Mouse (Mus musculus) kidney, embryonic 15.5 days (tissue): ENCODE data around the gene Gnai2. TPM values are rescaled to one million over a fixed set of nuclear protein-coding genes. Genes with fewer than 3 reads are reported as not detected.
A peak's percentile ranks its signal among the peaks of the same experiment; 100 is the strongest.

Experiments used
- ATAC-seq: fragments of 200-750 bp; cut with Nextera tagmentation; replicated peaks from 2 replicates; pipeline ENCODE4 v1.8.0; 2017; ENCODE audit warnings: moderate TSS enrichment; ENCODE audit not compliant: low FRiP score
- H3K27ac ChIP-seq: fragments of 300-500 bp; sonication (generic); 2 replicates; pipeline ENCODE4 v1.5.1; 2015; ENCODE audit warnings: mild to moderate bottlenecking, inconsistent platforms
- H3K27me3 ChIP-seq: fragments of 300-500 bp; sonication (generic); 2 replicates; pipeline ENCODE4 v1.6.1; 2015; ENCODE audit warnings: inconsistent platforms
- H3K36me3 ChIP-seq: fragments of 300-500 bp; sonication (generic); 2 replicates; pipeline ENCODE4 v1.6.1; 2015; ENCODE audit warnings: inconsistent platforms
- H3K4me1 ChIP-seq: fragments of 300-500 bp; sonication (generic); 2 replicates; pipeline ENCODE4 v1.6.1; 2015; ENCODE audit warnings: inconsistent platforms
- H3K4me2 ChIP-seq: fragments of 300-500 bp; sonication (generic); 2 replicates; pipeline ENCODE4 v1.6.1; 2015; ENCODE audit warnings: moderate library complexity, mild to moderate bottlenecking, inconsistent platforms
- H3K4me3 ChIP-seq: fragments of 300-500 bp; sonication (generic); replicated peaks from 2 replicates; pipeline ENCODE4 v1.5.1; 2015; ENCODE audit warnings: mild to moderate bottlenecking, inconsistent platforms
- H3K9ac ChIP-seq: fragments of 300-500 bp; sonication (generic); 2 replicates; pipeline ENCODE4 v1.6.1; 2015; ENCODE audit warnings: mild to moderate bottlenecking, inconsistent platforms
- H3K9me3 ChIP-seq: fragments of 300-500 bp; sonication (generic); replicated peaks from 2 replicates; pipeline ENCODE4 v1.6.1; 2016; ENCODE audit warnings: inconsistent platforms
- WGBS: fragments of 180-500 bp; shearing (Covaris S2); methylation state at CpG from one replicate; pipeline ENCODE4 v1.1.7; 2015; ENCODE audit warnings: mixed read lengths; 5-methylcytosine and 5-hydroxymethylcytosine counted together
- polyA plus RNA-seq: library from polyadenylated mRNA; unstranded; fragments of >200 nt; fragmentation: Nextera tagmentation; extraction: Ambion mirVana; gene quantifications from 2 replicates; pipeline ENCODE4 v1.2.1, GENCODE M21; 2015

The Gnai2 gene
- polyA plus RNA-seq, 1 experiment from 2014 or later: 424 TPM

- H3K27ac ChIP-seq: peak overlapping the region; percentile 92
- no peaks in the 10 kb centered on the region for H3K9me3 ChIP-seq
- no peaks in the 10 kb centered on the region for H3K27me3 ChIP-seq
- 43% methylated on average over 14 of the region's 15 CpGs for WGBS
- H3K4me3 ChIP-seq: peak overlapping the region; percentile 11; the same call in 1 of the 2 replicates
- H3K9ac ChIP-seq: peak overlapping the region; percentile 30; the same call in 1 of the 2 replicates
- ATAC-seq: peak; percentile 20; the same call in 1 of the 2 replicates
- H3K4me1 ChIP-seq: peaks cover 90% of the 10 kb centered on the region
- peak overlapping the region; percentile 96 for H3K4me2 ChIP-seq
- peaks cover 26% of the 10 kb centered on the region for H3K36me3 ChIP-seq
These were observed 6.3 kb downstream of the Gnai2 start for GRCm38 (mm10) chr9:107628721-107629410.

- H3K4me2 ChIP-seq: peak overlapping the region; percentile 96
- no peaks in the 10 kb centered on the region for H3K27me3 ChIP-seq
- H3K36me3 ChIP-seq: peaks cover 33% of the 10 kb centered on the region
- no peaks in the 10 kb centered on the region for H3K9me3 ChIP-seq
- H3K4me1 ChIP-seq: peaks cover 86% of the 10 kb centered on the region
- WGBS: 33% methylated on average over 20 of the region's 20 CpGs
- ATAC-seq: no peak
- peak overlapping the region; percentile 92 for H3K27ac ChIP-seq
- H3K9ac ChIP-seq: peak overlapping the region; percentile 37
- H3K4me3 ChIP-seq: 0 out of 2 replicates have a peak overlapping the region, but pooled peaks have one; percentile 11
These were observed 7.5 kb downstream of the Gnai2 start for GRCm38 (mm10) chr9:107627387-107628255.

GRCm38 (mm10) chr9:107626844-107627277, 8.3 kb downstream of the Gnai2 start:
- Histone ChIP-seq H3K27ac (peak overlapping the region; percentile 92), H3K4me3 (0 out of 2 replicates have a peak overlapping the region, but pooled peaks have one; percentile 6), H3K4me1 (peaks cover 78% of the 10 kb centered on the region), H3K4me2 (peak overlapping the region; percentile 96), H3K36me3 (peaks cover 40% of the 10 kb centered on the region), H3K9me3 (no peaks in the 10 kb centered on the region), H3K9ac (peak overlapping the region; percentile 37), H3K27me3 (no peaks in the 10 kb centered on the region)
- ATAC-seq: peak; percentile 70
- 5% methylated on average over 2 of the region's 2 CpGs for WGBS

DNA sequence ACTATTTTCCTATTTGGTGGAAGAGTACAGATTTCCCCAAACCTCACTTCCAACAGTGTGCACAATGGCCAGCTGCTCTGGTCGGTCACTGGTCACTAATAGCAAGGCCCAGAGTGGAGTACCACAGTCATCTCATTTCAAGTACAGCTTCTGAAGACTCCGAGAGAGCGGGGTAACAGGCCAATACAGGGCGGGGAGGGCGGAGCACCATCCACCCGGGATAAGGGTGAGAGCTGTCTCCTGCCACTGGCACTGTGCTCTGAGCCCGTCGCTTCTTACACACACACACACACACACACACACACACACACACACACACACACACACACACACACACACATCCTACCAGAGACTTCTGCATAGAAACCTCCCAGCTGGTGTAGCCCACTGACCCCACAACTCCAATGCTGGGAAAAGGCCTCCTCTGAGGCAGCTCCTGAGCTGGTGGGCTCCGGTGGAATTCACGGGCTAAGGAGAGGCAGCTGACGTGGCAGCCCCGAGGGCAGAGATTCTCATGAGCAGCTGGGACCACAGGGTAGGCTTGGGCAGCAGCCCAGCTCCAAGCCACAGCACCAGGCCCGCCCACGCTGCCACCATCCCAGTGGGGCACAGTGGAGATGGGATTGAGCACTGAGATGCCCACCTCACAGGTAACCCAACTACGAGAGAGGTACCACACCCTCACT, 8.9 kb downstream of the Gnai2 start:
- Histone ChIP-seq H3K9me3 (no peaks in the 10 kb centered on the region), H3K4me1 (peaks cover 74% of the 10 kb centered on the region), H3K36me3 (peaks cover 36% of the 10 kb centered on the region), H3K4me2 (peak overlapping the region; percentile 96), H3K4me3 (0 out of 2 replicates have a peak overlapping the region, but pooled peaks have one; percentile 6), H3K9ac (peak overlapping the region; percentile 5), H3K27me3 (no peaks in the 10 kb centered on the region), H3K27ac (peak overlapping the region; percentile 92)
- WGBS: 41% methylated on average over 14 of the region's 15 CpGs
- 0 out of 2 replicates have a peak, but pooled peaks have one; percentile 0 for ATAC-seq

GRCm38 (mm10) chr9:107625351-107626128, 9.6 kb downstream of the Gnai2 start:
- Histone ChIP-seq H3K27me3 (no peaks in the 10 kb centered on the region), H3K4me2 (0 out of 2 replicates have a peak overlapping the region, but pooled peaks have one; percentile 96), H3K9ac (no peak overlapping the region), H3K36me3 (peaks cover 35% of the 10 kb centered on the region), H3K4me1 (peaks cover 73% of the 10 kb centered on the region), H3K27ac (peak overlapping the region; percentile 92), H3K9me3 (no peaks in the 10 kb centered on the region), H3K4me3 (no peak overlapping the region)
- ATAC-seq: no peak
- 89% methylated on average over 12 of the region's 12 CpGs for WGBS

DNA sequence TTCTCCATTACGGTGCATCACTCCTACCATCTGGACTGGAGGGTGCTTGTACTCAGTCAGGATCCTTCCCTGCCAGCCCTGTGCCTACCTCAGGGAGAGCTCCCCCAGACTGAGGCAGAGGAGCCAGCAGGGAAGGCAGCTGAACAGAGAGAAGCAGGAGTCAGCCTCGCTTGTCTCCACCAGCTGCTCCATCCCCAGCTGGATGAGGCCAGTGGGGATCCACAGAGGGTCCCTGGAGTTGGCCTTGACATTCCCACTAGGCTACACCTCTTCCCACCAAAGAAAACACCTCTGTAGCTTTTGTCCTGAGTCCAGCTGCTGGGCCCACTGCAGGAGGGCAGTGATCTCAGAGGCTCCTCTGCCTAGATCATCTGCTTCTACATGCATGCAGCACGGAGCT, 10.2 kb downstream of the Gnai2 start:
- H3K27me3 ChIP-seq: no peaks in the 10 kb centered on the region
- no peak for ATAC-seq
- H3K4me2 ChIP-seq: no peak overlapping the region
- no peak overlapping the region for H3K4me3 ChIP-seq
- peaks cover 73% of the 10 kb centered on the region for H3K4me1 ChIP-seq
- H3K27ac ChIP-seq: peak overlapping the region; percentile 63
- H3K9me3 ChIP-seq: no peaks in the 10 kb centered on the region
- no peak overlapping the region for H3K9ac ChIP-seq
- H3K36me3 ChIP-seq: peaks cover 40% of the 10 kb centered on the region
- WGBS: 86% methylated on average over 3 of the region's 3 CpGs

DNA sequence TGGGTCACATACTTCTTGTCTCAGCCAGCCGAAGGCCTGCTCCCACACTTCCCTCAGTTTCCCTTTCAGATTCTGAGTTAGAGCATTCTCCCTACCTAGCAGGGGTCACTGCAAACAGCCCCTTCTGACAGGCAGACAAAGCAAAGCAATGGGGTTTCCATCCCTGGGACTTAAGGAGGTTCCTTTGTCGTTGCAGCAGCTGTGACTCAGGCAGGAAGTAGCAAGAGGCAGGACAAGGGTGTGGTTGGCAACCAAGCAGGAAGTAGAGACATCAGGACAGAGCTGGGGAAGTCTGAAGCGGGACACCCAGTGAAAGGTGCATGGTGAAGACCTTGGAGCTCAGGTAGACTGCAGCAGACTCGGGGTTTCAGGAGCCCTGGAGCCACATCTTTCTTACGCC, 10.6 kb downstream of the Gnai2 start:
- 76% methylated on average over 5 of the region's 5 CpGs for WGBS
- no peak overlapping the region for H3K4me3 ChIP-seq
- no peaks in the 10 kb centered on the region for H3K27me3 ChIP-seq
- peak overlapping the region; percentile 72 for H3K27ac ChIP-seq
- no peak for ATAC-seq
- no peak overlapping the region for H3K4me2 ChIP-seq
- H3K9ac ChIP-seq: no peak overlapping the region
- H3K36me3 ChIP-seq: peaks cover 45% of the 10 kb centered on the region
- peaks cover 73% of the 10 kb centered on the region for H3K4me1 ChIP-seq
- no peaks in the 10 kb centered on the region for H3K9me3 ChIP-seq

GRCm38 (mm10) chr9:107620954-107621353, 14.2 kb downstream of the Gnai2 start:
- no peaks in the 10 kb centered on the region for H3K27me3 ChIP-seq
- ATAC-seq: no peak
- H3K36me3 ChIP-seq: peaks cover 74% of the 10 kb centered on the region
- H3K9ac ChIP-seq: no peak overlapping the region
- no peak overlapping the region for H3K4me3 ChIP-seq
- peak overlapping the region; percentile 11; the same call in 1 of the 2 replicates for H3K27ac ChIP-seq
- no peaks in the 10 kb centered on the region for H3K9me3 ChIP-seq
- peaks cover 54% of the 10 kb centered on the region for H3K4me1 ChIP-seq
- H3K4me2 ChIP-seq: no peak overlapping the region

DNA sequence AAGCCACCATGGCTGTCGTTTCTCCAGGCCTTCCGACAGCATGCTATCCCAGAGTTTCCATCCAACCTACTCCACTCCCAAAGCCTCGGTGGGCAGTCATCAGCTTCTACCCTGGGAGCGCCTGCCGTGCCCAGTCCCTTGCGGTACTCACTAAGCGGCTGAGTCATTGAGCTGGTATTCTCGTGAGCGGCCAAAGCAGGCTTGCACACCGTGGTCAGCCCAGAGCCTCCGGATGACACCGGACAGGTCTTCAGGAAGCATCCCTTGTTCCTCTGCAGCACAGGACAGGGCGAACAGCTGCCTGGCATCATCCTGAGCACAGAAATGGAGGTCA, 15.7 kb downstream of the Gnai2 start:
- Histone ChIP-seq H3K4me1 (peaks cover 44% of the 10 kb centered on the region), H3K36me3 (peaks cover 76% of the 10 kb centered on the region), H3K9ac (no peak overlapping the region), H3K4me2 (no peak overlapping the region), H3K27me3 (no peaks in the 10 kb centered on the region), H3K4me3 (no peak overlapping the region), H3K9me3 (no peaks in the 10 kb centered on the region), H3K27ac (peak overlapping the region; percentile 89)
- WGBS: 71% methylated on average over 13 of the region's 13 CpGs
- 0 out of 2 replicates have a peak, but pooled peaks have one; percentile 9 for ATAC-seq

GRCm38 (mm10) chr9:107618778-107619545, 16.2 kb downstream of the Gnai2 start:
- Histone ChIP-seq H3K9me3 (no peaks in the 10 kb centered on the region), H3K27me3 (no peaks in the 10 kb centered on the region), H3K9ac (no peak overlapping the region), H3K4me1 (peaks cover 42% of the 10 kb centered on the region), H3K27ac (peak overlapping the region; percentile 89), H3K36me3 (peaks cover 78% of the 10 kb centered on the region), H3K4me3 (no peak overlapping the region), H3K4me2 (no peak overlapping the region)
- 41% methylated on average over 13 of the region's 13 CpGs for WGBS
- ATAC-seq: peak; percentile 71
